Mouse (Mus musculus): ENCODE data around the gene Scaper.

- TF ChIP-seq POLR2A (IDR thresholded peaks at IDR 0.05; ENCODE audit: extremely low read depth, insufficient read depth, low read length) (no peak), CTCF (IDR thresholded peaks at IDR 0.05; ENCODE audit: extremely low read depth, insufficient read depth, low read length) (no peak)
These were observed 389.0 kb downstream of the Scaper start for GRCm38 (mm10) chr9:55548871-55549270.
